Mouse (Mus musculus) skeletal muscle tissue, adult 2 months (tissue): ENCODE data around the gene Lrrc4.
A peak's percentile ranks its signal among the peaks of the same experiment; 100 is the strongest.

Experiments used
- DNase-seq: peaks from one replicate; pipeline ENCODE4 v3.0.0-alpha.2; 2012; ENCODE audit warnings: low read depth, low spot score

The Lrrc4 gene

GRCm38 (mm10) chr6:28672388-28672787 is 159.2 kb downstream of the Lrrc4 start:
- no peak for DNase-seq

GRCm38 (mm10) chr6:28669251-28669650 is 162.3 kb downstream of the Lrrc4 start:
- DNase-seq = no peak

GRCm38 (mm10) chr6:28667586-28667985 is 164.0 kb downstream of the Lrrc4 start:
- no peak for DNase-seq

GRCm38 (mm10) chr6:28664716-28665115 is 166.8 kb downstream of the Lrrc4 start:
- no peak for DNase-seq

GRCm38 (mm10) chr6:28663670-28664069 is 167.9 kb downstream of the Lrrc4 start:
- no peak for DNase-seq

GRCm38 (mm10) chr6:28663004-28663403 is 168.5 kb downstream of the Lrrc4 start:
- no peak for DNase-seq

GRCm38 (mm10) chr6:28656511-28656910 is 175.0 kb downstream of the Lrrc4 start:
- no peak for DNase-seq

- no peak for DNase-seq
Observed at GRCm38 (mm10) chr6:28645231-28645630, 186.3 kb downstream of the Lrrc4 start.

GRCm38 (mm10) chr6:28642909-28643308 is 188.6 kb downstream of the Lrrc4 start:
- no peak for DNase-seq

GRCm38 (mm10) chr6:28640088-28640487 is 191.5 kb downstream of the Lrrc4 start:
- no peak for DNase-seq

GRCm38 (mm10) chr6:28635531-28636348 is 195.8 kb downstream of the Lrrc4 start:
- no peak for DNase-seq

GRCm38 (mm10) chr6:28635092-28635491 is 196.5 kb downstream of the Lrrc4 start:
- DNase-seq = no peak

- DNase-seq = no peak
Observed at GRCm38 (mm10) chr6:28633656-28634055, 197.9 kb downstream of the Lrrc4 start.

GRCm38 (mm10) chr6:28633120-28633519 is 198.4 kb downstream of the Lrrc4 start:
- DNase-seq = no peak

GRCm38 (mm10) chr6:28630926-28631325 is 200.6 kb downstream of the Lrrc4 start:
- DNase-seq = no peak

GRCm38 (mm10) chr6:28629866-28630265 is 201.7 kb downstream of the Lrrc4 start:
- no peak for DNase-seq

- DNase-seq = no peak
Observed at GRCm38 (mm10) chr6:28628408-28628807, 203.1 kb downstream of the Lrrc4 start.

GRCm38 (mm10) chr6:28622963-28623362 is 208.6 kb downstream of the Lrrc4 start:
- DNase-seq = no peak

- DNase-seq = peak; percentile 30
Observed at GRCm38 (mm10) chr6:28622522-28622921, 209.0 kb downstream of the Lrrc4 start.

GRCm38 (mm10) chr6:28621961-28622360 is 209.6 kb downstream of the Lrrc4 start:
- no peak for DNase-seq

GRCm38 (mm10) chr6:28621431-28621830 is 210.1 kb downstream of the Lrrc4 start:
- no peak for DNase-seq

GRCm38 (mm10) chr6:28618751-28619153 is 212.8 kb downstream of the Lrrc4 start:
- peak; percentile 54 for DNase-seq

- DNase-seq = no peak
Observed at GRCm38 (mm10) chr6:28618299-28618698, 213.2 kb downstream of the Lrrc4 start.

GRCm38 (mm10) chr6:28615966-28616365 is 215.6 kb downstream of the Lrrc4 start:
- DNase-seq = no peak
